Mouse (Mus musculus) thymus, postnatal 36 days (tissue): ENCODE data around the gene Slc9a9.
A peak's percentile ranks its signal among the peaks of the same experiment; 100 is the strongest.

Experiments used
- DNase-seq, 2 experiments: peaks; one replicate each; pipeline ENCODE4 v3.0.0; 2022; ENCODE audit warnings: mixed read lengths in 2 of 2

Slc9a9 gene

DNA sequence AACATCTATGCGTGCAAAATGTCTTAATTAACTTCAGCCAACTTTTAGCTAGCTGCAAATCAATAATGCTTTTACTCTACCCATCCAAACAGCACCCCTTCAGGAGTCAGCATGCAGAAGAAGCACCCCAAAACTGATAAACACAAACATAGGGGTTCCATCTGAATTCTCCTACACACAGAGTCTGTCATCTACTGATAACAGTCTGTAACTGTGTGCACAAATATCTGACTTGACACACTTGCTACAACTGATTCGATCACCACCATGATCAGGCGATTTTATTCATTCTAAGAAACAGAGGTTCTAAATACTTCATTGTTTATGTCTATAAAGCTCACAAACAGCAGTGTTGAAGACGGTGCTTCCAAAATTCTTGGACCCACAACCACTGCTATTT, 171.3 kb downstream of the Slc9a9 start:
- DNase-seq = no peak

DNA sequence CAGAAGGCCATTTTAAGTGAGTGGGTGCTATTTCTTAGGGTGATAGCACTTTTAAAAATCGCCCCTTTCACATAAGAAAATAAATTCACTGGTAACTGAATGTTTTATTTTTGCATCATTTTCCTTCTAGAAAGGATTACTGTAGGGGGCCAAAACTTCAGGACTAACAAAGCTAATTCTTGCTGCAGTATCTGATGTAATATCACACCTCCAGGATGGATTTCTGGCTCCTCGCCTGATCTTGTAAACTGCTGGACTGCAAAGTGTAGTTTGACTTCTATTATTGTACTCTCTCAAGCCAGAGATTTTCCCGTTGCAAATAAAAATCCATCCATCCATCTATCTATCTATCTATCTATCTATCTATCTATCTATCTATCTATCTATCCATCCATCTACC, 174.5 kb downstream of the Slc9a9 start:
- DNase-seq = no peak

DNA sequence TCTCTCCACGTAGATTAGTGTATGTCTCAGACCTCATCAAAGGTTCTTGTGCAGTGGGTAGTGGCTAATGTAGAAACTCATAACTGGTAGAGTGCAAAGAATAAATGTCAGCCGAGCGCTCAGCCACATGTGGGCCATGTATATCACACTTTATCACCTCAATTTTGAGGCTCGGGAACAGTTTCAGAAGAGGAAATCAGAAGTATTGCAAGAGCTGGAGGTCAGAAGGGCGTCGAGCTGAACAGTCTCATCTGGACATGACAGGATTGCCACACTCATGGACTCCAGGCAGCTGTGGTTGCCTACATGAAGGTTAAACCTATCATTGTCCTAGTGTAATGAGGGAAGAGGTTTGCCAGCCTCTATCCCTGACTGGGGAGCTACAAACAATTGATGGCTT, 177.9 kb downstream of the Slc9a9 start:
- DNase-seq = no peak

DNA sequence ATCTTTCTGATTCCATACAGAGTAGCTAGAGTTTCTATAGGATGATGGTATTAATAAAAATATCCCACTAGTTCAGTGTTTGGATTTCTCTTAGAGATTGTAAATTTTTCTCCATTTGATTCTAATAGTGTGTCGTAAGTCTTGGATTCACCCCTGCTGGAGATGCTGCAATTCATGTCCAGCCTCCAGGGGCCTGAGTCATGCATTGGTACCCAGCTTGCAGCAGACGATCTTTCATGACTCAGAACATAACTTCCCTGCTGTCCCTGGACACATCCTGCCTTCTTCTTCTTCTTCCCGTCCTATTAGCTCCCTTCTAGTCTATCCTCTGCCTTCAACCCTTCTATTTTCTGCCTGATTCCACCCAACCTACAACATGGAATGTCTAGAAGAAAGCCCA, 181.8 kb downstream of the Slc9a9 start:
- DNase-seq = no peak

DNA sequence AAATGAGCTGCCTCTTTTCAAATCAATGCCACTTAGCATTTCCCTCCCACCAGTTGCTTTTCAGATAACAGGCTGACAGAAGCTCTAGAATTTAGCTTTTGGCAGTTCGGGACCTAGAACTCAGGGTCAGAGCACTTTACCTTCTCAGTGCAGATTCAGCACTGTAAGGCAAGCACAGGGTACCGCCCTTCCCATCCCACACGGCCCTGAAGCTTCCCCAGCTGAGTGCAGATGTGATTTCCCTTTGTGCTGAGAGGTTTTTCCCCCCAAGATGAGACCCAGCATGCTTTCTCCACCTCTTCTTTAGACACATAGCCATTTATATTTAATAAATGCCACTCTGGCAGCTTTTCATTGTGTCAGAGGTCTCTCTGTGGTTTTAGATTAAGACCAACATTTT, 186.4 kb downstream of the Slc9a9 start:
- DNase-seq = no peak

DNA sequence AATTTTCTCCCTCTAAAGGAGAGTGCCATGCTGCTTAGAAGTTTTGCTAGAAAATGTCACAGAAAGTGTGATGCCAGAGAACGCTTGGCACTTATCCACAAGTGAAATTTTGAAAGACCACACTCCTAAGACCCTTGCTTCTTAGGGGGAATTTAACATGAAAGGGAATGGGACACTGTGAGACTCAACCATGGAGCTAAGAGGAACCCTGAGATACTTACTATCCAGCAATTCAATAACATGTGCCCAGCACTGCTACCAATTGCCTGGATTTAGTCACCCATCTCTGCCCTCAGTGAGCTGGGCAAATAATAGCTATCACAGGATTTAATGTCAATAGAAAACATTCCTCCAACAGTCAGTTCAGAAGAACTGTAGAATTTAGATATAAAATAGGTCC, 198.8 kb downstream of the Slc9a9 start:
- DNase-seq = no peak

DNA sequence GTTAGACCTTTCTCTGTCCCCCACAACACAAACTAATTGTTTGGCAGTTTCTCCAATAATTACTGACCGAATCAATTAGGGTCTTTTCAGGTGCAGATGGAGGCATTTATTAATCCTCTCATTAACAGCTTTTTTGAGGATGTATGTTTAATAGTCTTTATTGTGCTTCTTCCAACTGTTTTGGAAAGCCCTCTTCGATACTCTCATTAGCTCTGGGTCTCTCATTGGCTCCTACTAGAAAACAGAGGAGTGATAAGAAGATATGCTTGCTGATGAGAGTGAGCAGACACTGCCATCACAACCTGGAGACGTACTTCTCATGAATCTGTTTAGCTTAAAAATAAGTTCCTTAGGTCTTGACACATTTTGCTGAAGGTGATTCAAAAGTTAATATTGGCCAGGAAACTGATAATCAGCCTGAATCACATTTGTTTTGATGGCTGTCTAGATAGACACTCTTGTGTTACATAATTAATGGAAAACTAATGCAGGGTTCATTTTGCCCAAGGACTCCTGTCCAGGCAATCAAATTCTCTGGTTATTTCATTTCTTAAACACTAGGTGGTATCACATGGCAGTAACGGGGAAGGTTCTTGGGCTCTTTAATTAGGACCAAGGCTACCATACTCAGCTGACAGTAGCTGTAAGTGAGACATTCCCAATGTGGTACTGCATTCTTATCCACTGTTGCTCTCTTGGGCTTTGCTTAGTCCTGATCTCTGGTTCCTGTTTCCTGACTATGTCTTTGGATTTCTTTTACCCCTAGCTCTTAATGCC, 199.5 kb downstream of the Slc9a9 start:
- no peak for DNase-seq

DNA sequence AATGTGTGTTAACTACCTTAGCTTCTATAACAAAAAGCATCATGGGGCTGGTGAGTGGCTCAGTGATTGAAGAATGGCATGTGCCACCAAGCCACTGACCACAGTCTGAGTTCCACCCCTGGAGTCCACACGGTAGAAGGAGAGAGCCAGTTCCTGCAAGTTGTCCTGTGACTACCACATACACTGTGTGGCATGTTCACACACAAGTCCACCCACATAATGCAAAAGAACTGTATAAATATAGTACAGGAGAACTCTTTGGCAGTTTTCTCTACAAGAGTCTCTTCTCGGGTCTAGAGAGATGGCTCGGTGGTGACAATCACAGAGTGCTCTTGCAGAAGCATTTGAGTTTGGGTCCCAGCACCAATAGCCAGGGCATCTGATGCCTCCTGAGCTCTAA, 212.8 kb downstream of the Slc9a9 start:
- no peak for DNase-seq

DNA sequence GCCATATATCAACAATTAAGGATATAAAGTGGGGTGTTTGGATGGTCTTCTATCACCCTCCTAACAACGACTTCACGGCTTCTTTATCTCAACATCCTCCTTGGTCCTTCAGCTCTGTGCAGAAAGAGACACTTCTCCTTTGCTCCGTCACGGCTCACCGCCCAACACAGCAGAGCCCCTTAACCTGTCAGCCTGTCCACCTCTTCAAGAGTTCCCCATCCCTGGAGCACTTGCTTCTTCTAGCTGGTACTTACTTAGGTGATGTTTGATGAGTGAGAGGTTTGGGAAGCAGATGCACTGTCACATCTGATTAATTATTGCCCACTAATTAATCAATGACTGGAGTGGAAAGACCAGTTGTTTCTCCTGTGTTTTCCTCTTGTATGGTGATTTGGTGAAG, 213.7 kb downstream of the Slc9a9 start:
- no peak for DNase-seq

DNA sequence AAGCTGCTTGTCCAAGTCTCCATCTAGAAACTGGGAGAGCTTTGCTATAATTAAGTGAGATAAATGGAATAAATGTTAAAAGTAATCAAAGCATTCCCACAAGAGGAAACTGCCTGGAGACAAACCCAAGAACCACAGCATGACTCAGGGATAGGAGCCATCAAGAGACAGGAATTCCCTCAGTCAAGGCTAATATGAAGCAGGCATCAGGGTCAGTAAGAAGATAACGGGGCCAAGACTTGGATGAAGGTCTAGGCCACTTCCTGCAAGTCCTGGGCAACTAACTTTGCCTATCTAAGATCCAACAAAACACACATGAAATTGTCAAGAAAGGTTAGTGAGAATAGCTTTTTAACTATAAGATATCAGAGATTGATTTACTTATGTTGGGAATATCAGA, 215.4 kb downstream of the Slc9a9 start:
- DNase-seq = no peak

DNA sequence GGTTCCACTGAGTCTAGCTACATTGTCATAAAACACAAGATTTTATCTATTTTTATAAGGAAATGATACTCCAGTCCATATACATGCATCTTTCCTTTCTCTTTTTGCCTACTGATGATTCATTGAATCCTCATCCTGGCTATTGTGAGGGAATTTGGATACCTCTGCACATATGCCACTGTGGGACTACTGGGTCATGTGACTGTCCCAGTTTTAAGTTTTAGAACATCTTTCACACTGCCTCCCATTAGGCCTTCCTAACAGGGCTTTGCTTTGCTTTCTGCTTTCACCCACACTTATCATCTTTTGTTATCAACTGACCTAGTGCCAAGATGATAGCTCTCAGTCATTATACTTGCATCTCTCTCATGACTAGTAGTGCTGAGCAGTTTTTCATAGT, 219.9 kb downstream of the Slc9a9 start:
- DNase-seq = no peak

DNA sequence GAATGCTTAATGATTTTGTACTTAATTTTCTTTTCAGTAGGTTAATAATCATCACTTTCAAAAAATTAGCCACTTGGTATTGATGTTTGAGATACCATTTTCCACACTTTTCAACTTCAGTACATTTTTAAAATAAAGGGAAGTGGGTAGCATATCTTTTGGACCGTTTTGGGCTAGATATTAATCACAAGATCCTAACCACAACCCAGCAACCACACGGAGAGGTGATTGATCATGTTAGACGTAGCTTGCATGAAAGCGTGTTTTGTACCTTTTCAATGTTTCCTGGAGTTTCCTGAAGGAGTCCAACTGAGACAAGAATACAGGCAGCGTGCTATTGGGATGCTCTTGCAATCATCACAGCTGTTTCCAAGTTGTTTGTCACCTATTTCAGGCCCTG, 226.2 kb downstream of the Slc9a9 start:
- DNase-seq = no peak

DNA sequence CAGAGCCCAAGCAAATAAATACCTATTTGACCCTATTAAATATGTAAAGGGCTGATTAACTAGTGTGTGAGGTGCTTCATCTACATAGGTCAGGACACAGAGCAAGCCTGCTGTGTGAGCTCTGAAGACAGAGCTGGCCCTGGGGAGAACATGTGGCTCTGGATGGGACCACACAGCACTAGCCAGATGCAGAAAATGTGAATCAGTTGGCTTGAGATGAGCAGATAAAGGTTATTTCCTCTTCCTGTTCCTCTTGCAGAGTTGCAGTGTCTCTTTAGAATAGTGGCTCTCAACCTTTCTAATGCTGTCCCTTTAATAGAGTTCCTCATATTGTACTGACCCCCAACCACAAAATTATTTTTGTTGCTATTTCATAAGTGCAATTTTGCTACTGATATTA, 234.5 kb downstream of the Slc9a9 start:
- DNase-seq = no peak

DNA sequence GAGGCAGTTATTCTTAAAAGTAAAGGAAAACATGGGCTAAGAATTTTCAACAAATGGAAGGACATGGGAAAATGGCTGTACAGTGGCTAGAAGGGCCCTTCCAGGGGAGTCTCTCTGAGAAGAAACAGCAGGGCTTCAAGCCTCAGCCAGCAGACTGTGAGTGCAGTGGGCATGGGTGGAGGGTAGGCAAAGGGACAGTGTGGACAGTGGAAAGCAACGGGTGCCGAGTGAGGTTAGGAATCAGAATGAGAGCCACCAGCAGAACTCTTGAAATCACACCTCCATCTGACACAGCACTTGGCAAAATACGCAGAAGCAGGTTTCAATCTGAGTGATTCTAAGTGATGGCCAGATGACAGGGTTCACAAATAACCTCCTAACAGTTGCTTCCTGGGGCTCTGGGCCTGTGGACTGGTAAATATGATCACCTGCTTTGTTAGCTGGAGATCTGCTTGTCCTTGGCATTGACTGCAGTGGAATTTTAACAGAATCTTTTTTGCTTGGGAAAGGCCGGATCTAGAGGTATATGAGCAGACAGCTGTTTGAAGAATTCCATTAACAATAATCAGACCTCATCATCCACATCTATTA, 237.4 kb downstream of the Slc9a9 start:
- no peak for DNase-seq

DNA sequence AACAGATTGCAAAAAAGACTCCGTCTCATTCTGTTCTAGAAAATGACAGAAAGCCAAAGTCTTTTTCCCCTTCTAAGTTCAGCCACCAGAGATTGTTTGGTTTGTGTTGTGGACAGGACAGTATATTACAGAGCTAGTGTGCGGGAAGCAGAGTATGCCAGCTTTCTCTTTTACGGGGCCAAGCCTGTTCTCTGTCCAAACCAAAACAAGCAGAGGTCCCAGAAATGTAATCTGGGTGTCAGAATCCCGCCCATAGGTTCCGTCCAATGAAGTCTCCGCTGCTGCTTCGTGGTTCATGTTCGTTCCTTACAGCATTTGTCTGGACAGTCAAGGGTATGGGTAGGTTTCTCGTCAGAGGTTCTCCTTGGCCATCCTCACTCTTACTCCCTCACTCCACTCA, 242.4 kb downstream of the Slc9a9 start:
- no peak for DNase-seq

DNA sequence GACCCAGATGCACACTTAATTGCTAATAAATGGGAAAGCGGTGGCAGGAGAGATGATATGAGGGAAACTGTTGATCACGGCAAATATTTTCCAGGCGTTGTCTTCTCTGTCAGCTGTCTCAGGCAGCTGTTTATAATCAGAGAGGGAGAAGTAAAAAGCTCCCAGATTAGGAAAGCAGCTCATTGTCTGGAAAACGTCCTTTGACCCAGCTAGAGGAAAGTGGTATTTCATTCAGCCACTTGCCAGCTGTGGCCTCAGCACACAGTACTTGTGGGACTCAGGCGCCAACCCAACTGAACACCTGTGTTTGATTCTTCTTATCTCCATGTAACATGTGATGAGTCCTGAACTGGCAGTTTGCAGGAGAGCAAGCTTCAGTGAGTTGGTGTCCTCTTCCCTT, 252.4 kb downstream of the Slc9a9 start:
- DNase-seq = no peak

DNA sequence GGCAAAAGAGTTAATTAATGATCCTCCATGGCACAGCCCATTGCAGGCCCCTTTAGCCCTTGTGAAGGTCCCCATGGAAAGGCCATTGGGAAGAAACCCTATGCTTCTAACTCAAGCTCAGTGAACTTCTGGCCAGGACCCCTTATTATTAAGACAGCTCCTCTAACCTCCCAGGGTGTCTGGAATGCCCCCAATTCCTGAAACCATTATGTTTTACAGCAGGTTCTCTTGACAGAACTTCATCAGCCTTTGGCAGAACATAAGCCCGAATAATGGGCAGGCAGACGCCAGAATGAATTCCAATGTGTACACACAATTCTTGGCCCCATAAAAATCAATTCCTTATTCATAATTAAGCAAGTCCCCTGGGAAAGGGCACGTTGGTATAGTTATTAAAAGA, 256.1 kb downstream of the Slc9a9 start:
- DNase-seq = no peak

DNA sequence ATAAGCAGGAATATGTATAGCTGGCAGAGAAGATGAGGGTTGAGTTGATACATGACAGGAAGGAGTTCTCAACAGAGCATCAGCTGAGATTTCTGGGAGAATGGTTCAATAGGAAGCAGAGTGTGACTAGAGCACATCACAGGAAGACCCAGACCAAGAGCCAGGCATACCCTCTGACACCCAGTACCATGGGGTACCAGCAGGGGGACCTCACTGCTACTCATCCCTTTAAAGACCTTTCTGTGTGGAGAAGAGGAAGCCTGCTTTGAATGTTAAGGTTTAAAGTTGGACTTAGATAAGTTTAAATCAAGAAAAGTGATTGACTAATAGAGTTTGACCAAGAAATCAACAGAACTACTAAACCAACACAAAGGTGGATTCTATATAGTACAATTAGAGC, 257.4 kb downstream of the Slc9a9 start:
- peak; percentile 64 for DNase-seq

DNA sequence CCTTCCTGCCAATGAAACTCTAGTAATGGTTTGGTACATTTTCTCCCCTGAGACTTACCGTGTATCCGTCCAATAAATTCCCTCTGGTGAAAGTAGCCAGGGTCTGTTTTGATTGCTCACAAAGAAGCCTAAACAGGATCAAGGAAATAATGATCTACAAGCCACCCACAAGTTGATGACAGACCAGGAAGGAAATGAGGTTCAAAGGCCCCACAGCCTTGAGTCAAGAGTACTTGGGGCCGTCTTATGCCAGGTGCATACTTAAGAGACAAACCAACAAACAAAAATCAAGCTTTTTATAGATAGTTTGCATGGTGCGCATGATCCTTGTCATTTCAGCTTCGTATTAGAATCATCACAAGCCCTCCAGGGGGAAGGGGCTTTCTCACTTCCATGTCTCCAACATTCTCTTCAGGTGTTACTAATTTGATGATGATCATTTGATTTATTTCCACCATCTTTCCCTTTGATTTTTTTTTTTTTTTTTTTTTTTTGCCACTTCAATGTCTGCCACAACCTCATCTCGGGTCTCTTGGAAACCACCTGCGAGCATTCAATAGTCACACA, 275.9 kb downstream of the Slc9a9 start:
- peak; percentile 24 to 26 for DNase-seq

DNA sequence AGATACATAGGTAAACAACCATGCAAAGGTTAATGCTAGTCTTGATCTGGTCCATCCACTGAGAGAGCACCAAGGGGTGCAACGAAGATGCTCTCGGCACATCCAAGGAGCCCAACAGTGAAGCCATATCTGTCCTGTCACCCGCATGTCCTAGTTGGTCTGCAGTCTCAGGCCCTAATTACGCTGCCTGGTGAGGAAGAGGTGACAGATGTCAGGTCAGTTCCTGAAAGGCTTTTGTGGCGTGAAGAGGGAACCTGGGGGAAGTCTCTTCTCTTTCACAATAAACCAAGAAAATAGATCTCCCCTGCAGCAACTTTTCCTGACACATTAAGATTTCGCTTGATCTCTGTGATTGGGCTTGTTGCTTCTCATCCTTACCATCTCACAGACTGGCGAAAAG, 277.5 kb downstream of the Slc9a9 start:
- DNase-seq = no peak

DNA sequence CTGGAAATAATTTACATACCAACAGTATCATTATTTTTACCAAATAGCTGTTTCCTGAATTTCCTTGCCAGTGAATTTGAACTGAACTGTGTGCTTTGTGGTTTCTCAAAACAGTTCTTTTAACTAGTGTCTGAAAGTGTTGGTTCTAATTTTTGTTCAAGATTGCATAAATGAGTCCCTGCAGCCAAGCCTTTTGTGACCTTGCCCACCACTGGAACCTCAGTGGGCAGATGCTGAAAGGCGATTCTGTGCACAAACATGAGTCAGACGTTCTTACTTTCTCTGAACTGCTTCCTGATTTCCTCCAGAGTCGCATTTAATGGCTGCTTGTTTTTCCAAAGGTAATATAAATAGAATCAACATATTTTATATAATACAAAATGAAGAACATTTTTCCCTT, 281.0 kb downstream of the Slc9a9 start:
- DNase-seq = no peak

DNA sequence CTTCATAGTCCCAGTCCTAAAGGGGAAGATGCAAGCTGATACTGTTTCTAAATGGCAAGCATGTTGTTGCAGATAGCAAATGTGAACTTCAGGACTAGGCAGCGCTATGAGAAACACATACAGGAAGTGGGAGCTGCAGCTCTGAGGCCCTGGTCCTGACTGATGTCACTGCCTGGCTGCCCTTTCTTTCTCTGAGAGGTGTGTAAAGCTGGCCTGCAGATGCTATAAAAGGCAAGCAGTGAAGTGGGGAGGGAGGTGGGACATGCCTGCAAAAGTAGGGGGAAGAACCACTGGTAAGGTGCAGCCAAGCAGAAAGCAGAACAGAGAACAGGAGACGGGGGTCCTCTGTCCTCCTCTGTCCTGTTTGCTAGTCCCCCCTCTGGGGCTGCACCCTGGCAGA, 285.9 kb downstream of the Slc9a9 start:
- DNase-seq = peak; percentile 15 to 39

DNA sequence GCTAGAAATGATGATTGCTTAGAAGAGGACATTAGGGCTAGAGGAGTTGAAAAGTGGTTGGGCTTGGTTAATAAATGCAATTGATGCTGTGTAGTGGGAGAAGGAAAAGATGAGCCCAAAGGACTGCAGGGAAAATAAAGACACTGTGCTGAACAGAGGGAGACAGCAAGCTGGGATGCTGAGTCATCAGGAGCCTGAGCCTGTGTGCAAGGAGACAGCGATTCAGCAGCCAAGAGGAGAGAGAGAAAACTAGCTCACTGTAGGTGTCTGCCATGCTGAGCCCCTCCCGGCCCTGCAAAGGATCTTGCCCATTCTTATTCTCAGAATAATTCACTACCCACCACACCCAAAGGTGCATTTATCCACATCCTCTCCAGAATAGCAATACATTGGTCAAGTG, 288.7 kb downstream of the Slc9a9 start:
- DNase-seq = no peak

DNA sequence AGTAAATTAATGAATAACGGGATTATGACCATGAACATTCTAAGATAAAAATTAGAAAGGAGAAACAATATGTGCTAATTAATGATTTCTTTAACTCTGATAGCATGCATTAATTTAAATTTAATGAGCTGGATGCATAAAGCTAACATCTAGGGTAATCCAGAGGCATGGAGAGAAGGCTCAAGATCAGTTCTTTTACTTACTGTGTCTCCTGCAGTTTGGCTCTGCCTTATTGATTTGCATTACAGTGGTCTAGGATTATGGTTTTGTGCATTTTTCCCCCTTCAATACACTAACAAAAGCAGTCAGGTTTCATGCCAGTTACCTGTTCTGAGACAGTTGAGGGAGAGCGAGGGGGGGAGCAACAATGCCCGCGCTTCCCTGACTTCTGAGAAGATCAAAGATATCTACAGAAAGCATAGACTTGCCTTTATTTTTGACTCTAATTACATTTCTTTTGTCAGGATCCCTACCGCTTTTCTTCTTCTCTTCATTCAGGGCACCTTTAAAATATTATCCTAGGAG, 298.9 kb downstream of the Slc9a9 start:
- no peak for DNase-seq
